Mouse (Mus musculus): ENCODE results near the gene Ccdc88a.
"Not testable (repeated sequence)": the region's sequence is repeated elsewhere in the genome, so short reads cannot be mapped to it uniquely, and the experiment has no call there.

The Ccdc88a gene

GRCm38 (mm10) chr11:29493135-29493534, 119.7 kb downstream of the Ccdc88a start:
- no peak for DNase-seq

- DNase-seq, result no peak
These were observed 123.5 kb downstream of the Ccdc88a start for GRCm38 (mm10) chr11:29496962-29497361.

GRCm38 (mm10) chr11:29503948-29504893, 130.8 kb downstream of the Ccdc88a start:
- no peak for DNase-seq

- no peak for DNase-seq
These were observed 131.6 kb downstream of the Ccdc88a start for GRCm38 (mm10) chr11:29504899-29505625.

GRCm38 (mm10) chr11:29509421-29509820, 136.0 kb downstream of the Ccdc88a start:
- DNase-seq, result no peak

- DNase-seq, result no peak
These were observed 139.5 kb downstream of the Ccdc88a start for GRCm38 (mm10) chr11:29512818-29513535.

- DNase-seq, result no peak
These were observed 140.8 kb downstream of the Ccdc88a start for GRCm38 (mm10) chr11:29514325-29514681.

GRCm38 (mm10) chr11:29514682-29515412, 141.4 kb downstream of the Ccdc88a start, which contains the start of gene Prorsd1:
Gene Prorsd1 (minus strand): TSS chr11:29515033.
- DNase-seq, result peak; percentile 91 to 93

GRCm38 (mm10) chr11:29525988-29526794, 152.7 kb downstream of the Ccdc88a start, which contains the start of gene Mtif2:
Gene Mtif2 (plus strand): TSS chr11:29526408.
- DNase-seq, result peak; percentile 63 to 66

- DNase-seq, result no peak
These were observed 164.7 kb downstream of the Ccdc88a start for GRCm38 (mm10) chr11:29538201-29538600.

- DNase-seq, result no peak
These were observed 170.9 kb downstream of the Ccdc88a start for GRCm38 (mm10) chr11:29544225-29544945.

- not testable (repeated sequence) for DNase-seq
These were observed 171.8 kb downstream of the Ccdc88a start for GRCm38 (mm10) chr11:29545150-29545752.

GRCm38 (mm10) chr11:29546297-29546696, 172.8 kb downstream of the Ccdc88a start:
- not testable (repeated sequence) for DNase-seq

GRCm38 (mm10) chr11:29546762-29547161, 173.3 kb downstream of the Ccdc88a start:
- DNase-seq, result no peak

- no peak for DNase-seq
These were observed 173.8 kb downstream of the Ccdc88a start for GRCm38 (mm10) chr11:29547249-29547751.

- DNase-seq, result peak; percentile 92 to 95
These were observed 174.5 kb downstream of the Ccdc88a start, which contains the start of the genes Clhc1 and Rps27a for GRCm38 (mm10) chr11:29547752-29548503. Gene Clhc1 (plus strand): TSS chr11:29547950. Gene Rps27a (minus strand): TSS chr11:29548109.

- no peak for DNase-seq
These were observed 175.3 kb downstream of the Ccdc88a start for GRCm38 (mm10) chr11:29548504-29549424.

- no peak for DNase-seq
These were observed 175.9 kb downstream of the Ccdc88a start for GRCm38 (mm10) chr11:29549425-29549778.
